Mouse (Mus musculus): ENCODE results near the gene Snx14.
A peak's percentile ranks its signal among the peaks of the same experiment; 100 is the strongest.

Gene Snx14

GRCm38 (mm10) chr9:88380076-88380475 is 58.7 kb downstream of the Snx14 start:
- no peak for DNase-seq

- DNase-seq = no peak
Measured at GRCm38 (mm10) chr9:88379057-88379456, 59.7 kb downstream of the Snx14 start.

- no peak for DNase-seq
Measured at GRCm38 (mm10) chr9:88377483-88377882, 61.3 kb downstream of the Snx14 start.

GRCm38 (mm10) chr9:88373001-88373400 is 65.8 kb downstream of the Snx14 start:
- DNase-seq = no peak

- DNase-seq = no peak
Measured at GRCm38 (mm10) chr9:88371201-88371600, 67.6 kb downstream of the Snx14 start.

GRCm38 (mm10) chr9:88369666-88370065 is 69.1 kb downstream of the Snx14 start:
- DNase-seq = no peak

- DNase-seq = no peak
Measured at GRCm38 (mm10) chr9:88368476-88368875, 70.3 kb downstream of the Snx14 start.

GRCm38 (mm10) chr9:88367751-88368150 is 71.0 kb downstream of the Snx14 start:
- DNase-seq = no peak

- no peak for DNase-seq
Measured at GRCm38 (mm10) chr9:88367322-88367721, 71.4 kb downstream of the Snx14 start.

GRCm38 (mm10) chr9:88366819-88367218 is 71.9 kb downstream of the Snx14 start:
- no peak for DNase-seq

- DNase-seq = peak; percentile 7 to 26
Measured at GRCm38 (mm10) chr9:88366308-88366707, 72.5 kb downstream of the Snx14 start.

- DNase-seq = no peak
Measured at GRCm38 (mm10) chr9:88363102-88363501, 75.7 kb downstream of the Snx14 start.

GRCm38 (mm10) chr9:88362055-88362850 is 76.5 kb downstream of the Snx14 start:
- no peak for DNase-seq

- DNase-seq = no peak
Measured at GRCm38 (mm10) chr9:88361211-88361909, 77.4 kb downstream of the Snx14 start.

GRCm38 (mm10) chr9:88359140-88359539 is 79.6 kb downstream of the Snx14 start:
- no peak for DNase-seq

GRCm38 (mm10) chr9:88357173-88357572 is 81.6 kb downstream of the Snx14 start:
- DNase-seq = no peak

- DNase-seq = no peak
Measured at GRCm38 (mm10) chr9:88353459-88353858, 85.3 kb downstream of the Snx14 start.

GRCm38 (mm10) chr9:88352741-88353140 is 86.0 kb downstream of the Snx14 start:
- DNase-seq = no peak

GRCm38 (mm10) chr9:88351163-88351562 is 87.6 kb downstream of the Snx14 start:
- DNase-seq = no peak

GRCm38 (mm10) chr9:88350317-88350716 is 88.4 kb downstream of the Snx14 start:
- DNase-seq = no peak

- DNase-seq = no peak
Measured at GRCm38 (mm10) chr9:88348623-88349022, 90.1 kb downstream of the Snx14 start.

GRCm38 (mm10) chr9:88346857-88347256 is 91.9 kb downstream of the Snx14 start:
- DNase-seq = no peak

- DNase-seq = no peak
Measured at GRCm38 (mm10) chr9:88344424-88344823, 94.3 kb downstream of the Snx14 start.

GRCm38 (mm10) chr9:88342701-88343100 is 96.1 kb downstream of the Snx14 start:
- DNase-seq = no peak

Data from B cell, adult 2 months (primary cell).